Mouse (Mus musculus) thymus, postnatal 10 days (tissue): ENCODE results near the gene Wfdc3.

Experiments
- DNase-seq, 2 experiments: peaks; one replicate each; pipeline ENCODE4 v3.0.0; 2021; ENCODE audit warnings: low spot score in 2 of 2

The Wfdc3 gene

DNA sequence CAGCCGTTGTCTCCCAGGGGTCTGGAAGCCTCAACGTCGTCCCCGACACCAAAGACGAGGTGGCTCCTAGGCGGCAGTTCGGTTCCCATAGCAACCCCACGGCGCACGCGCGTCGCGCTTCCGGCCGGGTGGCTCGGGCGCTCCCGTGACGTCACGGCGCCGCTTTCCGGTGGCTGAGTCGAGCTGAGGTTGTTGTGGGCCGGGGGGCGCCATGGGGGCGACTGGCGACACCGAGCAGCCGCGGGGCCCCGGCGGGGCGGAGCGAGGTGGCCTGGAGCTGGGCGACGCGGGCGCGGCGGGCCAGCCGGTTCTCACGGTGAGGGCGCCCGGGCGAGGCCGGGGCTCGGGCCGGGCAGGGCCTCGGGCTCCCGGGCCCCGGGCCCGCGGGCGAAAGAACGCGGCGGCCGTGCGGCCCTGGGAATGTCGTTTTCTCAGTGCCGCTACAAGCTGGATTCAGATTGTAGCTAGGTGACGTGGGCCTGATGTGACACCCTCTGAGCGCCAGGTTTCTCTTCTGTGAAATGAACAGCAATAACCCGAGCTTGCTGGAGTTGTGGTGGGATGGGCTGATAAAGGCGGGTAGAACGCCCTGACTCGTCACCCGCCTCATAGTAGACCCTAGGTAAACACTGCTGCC, at the start of gene Wfdc3, which contains the start of gene Dnttip1:
TSS of gene Wfdc3 (minus strand) at position 89 of the 637 bp plus-strand sequence.
TSS of gene Dnttip1 (plus strand) at position 141 of the 637 bp plus-strand sequence.
- DNase-seq, result peak; percentile 91 to 98

DNA sequence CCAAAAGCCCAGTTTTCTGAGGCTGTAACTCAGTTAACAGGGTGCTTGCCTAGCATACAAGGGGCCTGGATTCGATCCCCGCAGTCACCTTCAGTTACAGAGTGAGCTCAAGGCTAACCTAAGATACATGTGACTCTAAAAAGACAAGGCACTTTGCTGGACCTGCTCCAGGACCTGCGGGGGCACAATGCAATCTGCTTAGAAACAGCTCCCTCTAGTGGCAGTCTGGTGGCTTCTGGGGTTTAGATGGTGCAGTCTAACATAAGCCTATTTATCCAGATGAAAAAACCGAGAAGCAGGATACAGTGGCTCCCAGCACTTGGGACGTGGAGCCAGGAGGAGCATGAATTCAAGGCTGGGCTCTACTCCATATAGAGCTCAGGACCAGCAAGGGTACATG, 48.6 kb upstream of the Wfdc3 start:
- DNase-seq, result peak; percentile 51 to 82

DNA sequence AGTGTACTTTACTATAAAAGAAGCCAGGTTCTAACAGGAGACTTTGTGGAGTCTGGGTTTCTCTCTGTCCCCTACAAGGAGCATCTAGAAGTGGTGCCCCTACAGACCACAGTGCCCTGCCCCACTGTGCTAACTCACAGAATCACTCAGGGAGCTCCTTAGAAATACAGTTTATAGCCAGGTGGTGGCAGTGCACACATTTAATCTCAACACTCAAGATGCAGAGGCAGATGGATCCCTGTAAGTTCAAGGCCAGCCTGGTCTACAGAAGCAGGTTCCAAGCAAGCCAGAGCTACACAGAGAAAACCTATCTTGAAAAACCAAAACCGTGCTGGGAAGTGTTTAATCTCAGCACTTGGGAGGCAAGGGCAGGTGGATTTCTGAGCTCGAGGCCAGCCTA, 48.0 kb upstream of the Wfdc3 start:
- no peak for DNase-seq

DNA sequence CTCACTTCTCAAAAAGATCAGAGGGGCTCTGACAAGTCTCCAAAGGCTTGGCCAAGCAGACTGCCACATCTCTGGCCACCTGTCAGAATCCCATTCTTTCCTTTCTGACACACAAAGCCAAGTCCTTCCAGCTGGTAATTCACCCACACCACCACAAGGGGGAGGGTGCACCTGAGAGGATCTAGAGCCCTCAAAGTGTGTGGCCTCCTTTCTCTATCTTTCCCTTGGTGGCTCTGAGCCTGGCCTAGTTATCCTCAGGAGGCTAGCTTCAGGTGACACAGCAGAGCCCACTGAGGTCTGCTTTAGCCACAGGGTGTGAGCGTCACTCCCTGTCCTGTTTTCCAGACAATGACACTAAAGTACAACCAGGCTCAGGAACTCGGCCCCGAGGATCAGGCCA, 47.5 kb upstream of the Wfdc3 start:
- DNase-seq, result peak; percentile 43 to 71

DNA sequence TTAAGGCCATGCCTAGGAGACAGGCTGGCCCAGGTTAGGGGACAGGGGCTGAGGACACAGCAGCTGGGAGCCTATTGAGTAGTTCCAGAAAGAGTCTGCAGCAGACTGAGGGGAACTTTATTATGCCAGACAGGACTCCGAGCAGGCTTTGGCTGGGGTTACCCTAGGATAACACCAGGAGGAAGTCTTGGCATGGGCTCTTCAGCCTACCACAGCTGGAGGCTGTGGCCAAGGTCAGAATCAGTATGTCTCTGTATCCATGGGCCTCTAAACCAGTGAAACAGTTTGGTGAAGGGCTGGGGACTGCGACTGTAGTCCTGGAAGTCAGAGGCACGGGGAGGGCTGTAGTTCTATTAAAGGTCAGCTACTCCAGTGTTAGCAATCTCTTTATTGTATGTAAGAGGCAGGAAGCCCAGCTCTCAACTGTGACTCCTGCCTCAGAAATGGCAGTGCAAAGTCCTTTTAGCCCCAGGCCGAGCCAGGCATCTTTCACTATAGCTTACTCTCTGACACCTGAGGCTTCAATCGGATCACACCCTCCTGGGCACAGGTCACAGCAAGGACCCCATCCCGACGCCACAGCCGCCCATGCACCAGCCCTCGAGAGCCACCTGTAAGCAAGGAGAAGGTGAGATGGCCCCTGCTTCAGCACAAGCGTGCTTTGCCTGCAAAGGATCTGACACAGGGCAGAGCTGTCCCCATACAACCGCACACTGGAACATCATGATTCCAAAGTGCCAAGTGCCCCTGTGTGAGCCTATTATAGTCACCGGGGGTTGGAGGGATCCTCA, 46.9 kb upstream of the Wfdc3 start:
- no peak for DNase-seq

DNA sequence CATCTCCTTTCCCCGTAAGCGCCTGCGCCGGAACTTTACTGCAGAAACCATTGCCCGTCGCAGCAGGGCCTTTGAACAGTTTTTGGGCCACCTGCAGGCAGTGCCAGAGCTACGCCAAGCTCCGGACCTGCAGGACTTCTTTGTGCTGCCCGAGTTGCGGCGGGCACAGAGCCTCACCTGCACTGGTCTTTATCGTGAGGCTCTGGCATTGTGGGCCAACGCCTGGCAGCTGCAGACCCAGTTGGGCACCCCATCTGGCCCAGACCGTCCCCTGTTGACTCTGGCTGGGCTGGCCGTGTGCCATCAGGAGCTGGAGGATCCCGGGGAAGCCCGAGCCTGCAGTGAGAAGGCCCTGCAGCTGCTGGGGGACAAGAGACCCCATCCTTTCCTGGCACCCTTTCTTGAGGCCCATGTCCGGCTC, 46.1 kb upstream of the Wfdc3 start:
- DNase-seq, result no peak

DNA sequence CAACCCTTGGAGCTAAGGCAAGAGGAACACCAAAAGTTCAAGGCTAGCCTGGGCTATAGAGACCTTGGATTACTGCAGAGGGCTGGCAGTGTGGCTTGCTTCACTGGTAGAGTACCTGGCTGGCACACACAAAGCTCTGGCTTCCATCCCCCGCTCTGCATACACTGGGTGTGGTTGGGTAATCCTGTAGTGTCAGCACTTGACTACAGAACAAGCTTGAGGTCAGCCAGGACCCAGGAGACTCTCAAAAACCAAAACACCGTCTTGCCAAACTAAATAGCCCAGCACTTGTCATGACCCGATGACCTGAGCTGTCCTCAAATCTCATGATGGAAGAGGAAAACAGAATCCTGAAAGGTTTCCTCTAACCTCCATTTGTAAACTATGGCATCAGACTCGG, 44.7 kb upstream of the Wfdc3 start:
- DNase-seq, result no peak

DNA sequence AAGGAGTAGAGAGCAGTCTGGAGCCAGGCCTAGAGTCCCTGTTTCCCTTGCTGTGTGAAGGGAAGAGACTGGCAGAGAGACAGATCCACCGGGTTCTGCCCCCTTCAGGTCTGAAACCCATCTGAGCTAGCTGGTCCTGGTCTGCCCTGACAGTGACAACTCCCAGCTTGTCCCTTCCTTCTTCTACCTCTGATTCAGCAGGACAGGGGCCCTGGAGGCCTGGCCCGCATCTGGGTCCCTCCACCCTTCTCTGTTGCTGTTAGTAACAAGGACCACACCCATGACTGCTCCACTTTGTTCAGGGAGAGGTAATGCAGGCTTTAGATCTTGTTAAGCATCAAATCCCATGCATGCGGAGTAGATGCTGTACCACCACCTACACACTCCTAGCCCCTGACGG, 42.7 kb upstream of the Wfdc3 start:
- DNase-seq, result no peak

DNA sequence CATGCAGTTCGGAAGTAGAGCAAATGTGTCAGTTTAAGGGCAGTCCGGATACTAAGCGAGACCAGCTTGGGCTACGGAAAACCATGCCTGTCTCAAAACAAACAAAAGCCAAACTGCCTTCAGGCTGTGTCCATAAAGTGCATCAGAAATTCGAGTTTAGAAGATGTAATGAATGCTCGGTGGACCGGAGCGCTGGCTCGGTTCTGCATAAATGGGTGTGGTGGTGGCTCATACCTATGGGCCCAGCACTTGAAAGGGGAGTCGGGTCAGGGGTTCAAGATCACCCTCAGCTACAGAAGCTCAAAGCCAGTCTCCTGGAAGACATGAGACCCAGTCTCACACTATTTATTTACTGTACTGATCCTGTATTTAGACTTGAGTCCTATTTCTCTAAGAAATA, 42.0 kb upstream of the Wfdc3 start:
- no peak for DNase-seq

DNA sequence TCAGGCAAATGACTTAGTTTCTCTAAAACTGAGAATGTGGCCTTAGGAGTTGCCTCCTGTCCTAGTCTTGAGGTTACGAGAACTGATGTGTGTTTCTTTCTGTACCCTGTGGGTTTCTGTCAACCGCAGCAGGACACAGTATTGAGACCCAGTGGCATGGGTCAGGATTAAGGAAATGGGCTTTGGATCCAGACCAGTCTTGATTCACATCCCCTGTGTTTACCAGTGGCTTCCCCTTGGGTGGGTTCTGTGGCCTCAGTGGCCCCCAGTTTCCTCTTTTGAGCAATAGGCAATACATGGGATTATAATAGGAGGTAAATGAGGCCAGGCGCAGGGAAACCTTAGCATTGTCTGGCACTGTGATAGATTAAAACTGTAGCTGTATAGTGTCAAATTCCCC, 41.3 kb upstream of the Wfdc3 start:
- no peak for DNase-seq

DNA sequence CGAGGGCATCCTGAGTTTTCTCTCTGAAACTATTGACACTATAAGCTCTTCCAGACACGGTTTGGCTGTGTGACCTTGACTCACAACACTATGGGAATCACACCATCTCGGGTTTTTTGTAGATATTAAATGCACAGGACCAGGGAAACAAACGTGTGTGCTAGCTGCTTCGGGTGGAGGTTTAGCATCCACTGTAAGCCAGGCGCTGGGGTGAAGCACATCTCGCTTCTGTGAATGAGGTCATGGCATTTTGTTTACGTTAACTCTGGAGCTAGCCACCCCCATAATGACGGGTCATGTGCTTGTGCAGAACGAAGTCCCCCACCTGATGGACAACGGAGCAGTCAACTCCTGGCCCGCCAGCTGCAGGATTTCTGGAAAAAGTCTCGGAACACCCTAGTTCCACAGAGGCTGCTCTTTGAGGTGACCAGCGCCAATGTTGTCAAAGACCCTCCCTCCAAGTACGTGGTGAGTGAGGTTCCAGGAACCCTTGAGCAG, 40.7 kb upstream of the Wfdc3 start:
- no peak for DNase-seq

DNA sequence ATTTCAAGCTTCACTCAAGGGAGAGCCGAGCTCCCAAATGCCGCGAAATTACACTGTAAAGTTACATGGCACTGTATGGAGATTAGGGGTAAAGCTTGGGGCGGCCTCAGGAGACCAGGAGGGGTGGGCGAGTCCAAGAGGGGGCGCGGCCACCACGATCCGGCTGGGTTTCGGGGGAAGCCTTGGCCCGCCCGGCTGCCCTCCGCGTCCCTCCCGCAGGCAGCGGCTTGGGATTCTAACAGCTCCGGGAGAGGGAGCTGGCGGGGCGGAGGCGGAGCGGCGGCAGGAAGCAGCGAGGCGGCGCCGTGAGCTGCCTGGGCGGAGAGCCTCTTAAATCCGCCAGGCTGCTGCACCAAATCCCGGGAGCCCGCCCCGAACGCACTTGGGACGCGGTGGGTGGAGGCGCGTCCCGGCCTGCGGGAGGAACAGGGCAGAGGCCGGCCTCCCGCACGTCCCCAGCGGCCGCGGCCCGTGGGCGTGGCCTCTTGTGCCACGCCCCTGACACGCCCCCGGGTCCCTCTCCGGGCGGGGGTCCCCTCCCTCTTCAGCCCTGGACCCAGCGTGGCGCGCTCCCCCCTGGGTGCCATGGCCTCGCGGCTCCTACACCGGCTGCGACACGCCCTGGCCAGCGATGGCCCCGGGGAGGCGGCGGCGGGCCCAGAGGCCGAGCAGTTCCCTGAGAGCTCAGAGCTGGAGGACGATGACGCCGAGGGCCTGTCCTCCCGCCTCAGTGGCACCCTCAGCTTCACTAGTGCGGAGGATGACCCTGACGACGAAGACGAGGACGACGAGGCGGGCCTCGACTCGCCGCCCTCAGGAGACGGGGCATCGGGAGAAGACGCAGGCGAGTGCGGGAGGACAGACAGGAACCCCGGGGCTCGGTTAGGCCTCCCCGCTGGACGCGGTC, 40.0 kb upstream of the Wfdc3 start, which contains the start of gene Snx21:
TSS of gene Snx21 (plus strand) at position 343 of the 907 bp plus-strand sequence.
- DNase-seq, result peak; percentile 40 to 53

DNA sequence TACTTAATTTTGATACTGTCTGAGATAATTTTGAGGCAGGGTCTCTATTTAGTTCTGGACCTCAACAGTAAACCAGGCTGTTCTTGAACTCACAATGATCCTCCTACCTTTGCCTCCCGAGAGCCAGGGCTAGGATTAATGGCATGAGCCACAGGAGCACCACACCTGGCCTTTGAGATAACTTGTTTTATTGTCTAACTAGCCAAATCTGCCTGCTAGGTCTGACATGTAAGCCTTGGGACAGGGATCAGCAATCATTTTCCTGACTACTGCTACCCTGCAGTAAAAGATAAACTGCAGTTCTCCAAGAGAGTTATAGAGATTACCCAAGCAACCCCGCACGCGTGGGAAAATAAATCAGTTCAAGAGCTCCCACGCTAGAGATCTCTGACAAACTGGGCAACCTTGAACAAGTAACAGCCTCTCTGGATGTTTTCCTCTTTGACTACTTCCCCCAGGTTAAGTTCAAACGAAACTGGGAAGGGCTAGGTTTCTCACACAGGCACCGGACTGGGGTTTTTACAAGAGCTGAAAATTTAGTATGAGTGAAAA, 39.2 kb upstream of the Wfdc3 start:
- no peak for DNase-seq

DNA sequence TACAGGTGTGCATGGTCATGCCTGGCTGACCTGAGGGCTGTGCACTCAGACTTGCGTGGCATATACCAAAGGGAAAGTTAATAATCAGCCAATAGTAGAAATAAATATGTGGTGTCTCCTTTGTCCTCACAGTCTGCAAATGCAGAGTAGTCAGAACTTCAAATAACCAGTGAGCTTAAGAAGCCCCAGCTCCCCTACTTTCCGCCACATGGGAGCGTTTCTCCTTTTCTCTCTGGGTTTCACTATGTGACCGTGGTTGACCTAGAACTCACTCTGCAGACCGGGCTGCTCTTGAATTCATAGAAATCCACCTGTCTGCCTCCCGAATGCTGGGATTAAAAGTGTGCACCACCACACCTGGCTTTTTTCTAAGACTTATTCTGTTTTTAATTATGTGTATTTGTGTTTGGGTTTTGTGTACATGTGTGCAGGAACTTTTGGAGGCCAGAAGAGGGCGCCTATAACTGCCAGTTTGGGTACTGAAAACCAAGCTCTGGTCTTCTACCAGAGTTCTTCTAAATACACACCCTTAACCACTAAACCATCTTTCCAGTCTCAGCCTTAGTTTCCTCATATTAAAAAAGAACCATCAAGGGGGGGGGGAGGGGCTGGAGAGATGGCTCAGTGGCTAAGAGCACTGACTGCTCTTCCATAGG, 38.3 kb upstream of the Wfdc3 start:
- no peak for DNase-seq

DNA sequence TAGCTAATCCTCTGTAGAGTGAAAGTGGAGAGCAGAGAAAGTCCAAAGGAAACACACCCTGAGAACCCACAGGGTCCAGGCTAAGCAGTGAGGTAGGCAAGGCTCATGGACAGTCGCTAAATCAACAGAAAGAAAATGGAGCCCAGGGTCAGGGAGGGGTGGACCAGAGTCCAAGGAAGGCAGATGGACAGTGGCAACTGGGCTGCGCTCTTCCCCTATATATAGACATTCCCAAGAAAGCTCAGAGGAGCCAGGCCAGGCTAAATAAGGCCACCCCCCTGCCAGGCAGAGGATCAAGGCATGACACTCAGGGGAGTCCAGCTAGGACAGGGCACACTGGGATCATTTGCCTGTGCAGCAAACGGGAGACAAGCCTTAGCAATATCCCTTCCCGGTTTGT, 36.1 kb upstream of the Wfdc3 start:
- DNase-seq, result no peak

DNA sequence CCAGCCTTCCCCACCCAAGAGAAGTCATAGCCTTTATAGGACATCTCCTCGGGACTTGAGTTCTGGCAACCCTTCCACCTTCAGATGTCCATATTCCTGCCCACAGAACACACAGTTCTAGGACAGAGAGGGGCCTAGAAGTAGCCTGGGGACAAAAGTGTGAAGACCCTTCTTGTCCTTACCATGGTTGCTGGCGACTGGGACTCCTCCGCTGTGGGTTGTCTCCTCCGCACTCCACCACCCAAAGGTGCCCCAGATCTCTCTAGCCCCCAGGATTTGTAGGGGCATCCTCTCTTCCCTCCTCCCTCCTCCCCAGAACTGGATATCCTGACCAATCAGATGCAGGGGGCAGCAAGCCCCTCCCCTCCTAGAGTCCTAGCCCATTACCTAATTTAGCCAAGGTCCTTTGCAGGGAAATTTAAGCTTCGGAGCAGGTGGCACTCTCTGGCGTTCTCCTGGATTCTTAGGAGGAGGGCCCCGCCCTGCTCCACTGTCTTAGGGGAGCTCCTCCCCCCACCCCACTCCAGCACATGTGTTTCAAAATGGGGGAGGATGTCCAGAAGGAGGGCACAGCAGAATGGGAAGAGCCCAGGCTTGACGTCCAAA, 33.9 kb upstream of the Wfdc3 start, which contains the start of gene Tnnc2:
TSS of gene Tnnc2 (minus strand) at position 487 of the 606 bp plus-strand sequence.
- no peak for DNase-seq

DNA sequence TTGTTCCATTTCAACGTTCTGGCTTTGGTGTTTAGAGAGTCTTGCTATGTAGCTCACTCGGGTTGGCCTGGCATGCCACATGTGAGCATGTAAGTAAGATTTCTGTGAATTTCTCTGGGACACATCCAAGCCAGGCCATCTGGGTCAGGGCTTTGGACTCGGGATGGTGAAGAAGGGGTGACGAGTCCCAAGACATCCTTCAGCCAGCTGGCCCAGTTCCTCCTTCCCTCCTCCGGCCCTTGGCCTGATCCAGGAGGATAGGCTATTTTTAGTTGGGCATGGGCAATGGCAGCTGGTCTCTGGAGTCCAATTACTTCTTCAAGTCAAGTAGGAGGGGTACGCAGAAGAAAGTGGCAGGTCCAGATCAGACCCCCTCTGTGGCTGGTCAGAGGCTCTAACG, 33.1 kb upstream of the Wfdc3 start:
- DNase-seq, result no peak

DNA sequence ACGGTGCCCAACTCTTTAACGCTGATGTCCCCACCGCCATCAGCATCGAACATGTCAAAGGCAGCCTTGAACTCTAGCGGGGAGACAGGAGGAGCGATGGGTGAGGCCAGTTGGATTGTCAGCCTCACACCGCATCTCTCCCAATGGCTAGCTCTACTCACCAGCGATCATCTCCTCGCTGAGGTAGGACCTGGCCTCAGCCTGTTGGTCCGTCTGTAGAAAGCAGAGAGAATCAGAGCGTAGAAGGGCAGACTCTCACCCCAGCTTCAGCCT, 32.2 kb upstream of the Wfdc3 start:
- no peak for DNase-seq

DNA sequence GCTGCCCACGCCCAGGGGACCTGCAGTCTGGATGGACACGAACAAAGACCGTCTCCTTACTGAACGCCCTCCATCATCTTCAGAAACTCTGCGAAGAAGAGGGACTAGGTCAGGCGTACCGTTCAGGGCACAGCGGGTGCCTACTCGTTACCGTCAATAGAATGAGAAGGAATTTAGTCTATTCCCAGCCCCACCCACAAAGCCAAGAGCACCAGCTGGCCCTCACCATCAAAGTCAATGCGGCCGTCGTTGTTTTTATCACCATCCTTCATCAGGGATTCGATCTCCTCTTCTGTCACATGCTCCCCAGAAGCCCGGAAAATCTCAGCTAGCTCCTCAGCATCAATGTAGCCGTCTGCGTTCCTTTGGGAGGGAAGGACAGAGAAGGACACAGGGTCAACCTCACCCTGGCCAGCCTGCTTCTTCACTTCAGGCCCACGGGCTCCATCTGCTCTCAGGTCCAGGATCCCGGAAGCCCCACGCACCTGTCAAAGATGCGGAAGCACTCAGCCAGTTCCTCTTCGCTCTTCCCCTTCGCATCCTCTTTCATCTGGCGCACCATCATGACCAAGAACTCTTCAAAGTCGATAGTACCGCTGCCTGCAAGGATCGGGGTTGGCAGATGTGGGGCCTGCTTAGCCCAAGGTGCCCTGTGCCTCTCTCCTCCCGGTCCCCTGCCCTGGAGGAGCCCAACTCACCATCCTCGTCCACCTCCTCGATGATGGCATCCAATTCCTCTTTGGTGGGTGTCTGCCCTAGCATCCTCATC, 31.7 kb upstream of the Wfdc3 start:
- DNase-seq, result no peak

DNA sequence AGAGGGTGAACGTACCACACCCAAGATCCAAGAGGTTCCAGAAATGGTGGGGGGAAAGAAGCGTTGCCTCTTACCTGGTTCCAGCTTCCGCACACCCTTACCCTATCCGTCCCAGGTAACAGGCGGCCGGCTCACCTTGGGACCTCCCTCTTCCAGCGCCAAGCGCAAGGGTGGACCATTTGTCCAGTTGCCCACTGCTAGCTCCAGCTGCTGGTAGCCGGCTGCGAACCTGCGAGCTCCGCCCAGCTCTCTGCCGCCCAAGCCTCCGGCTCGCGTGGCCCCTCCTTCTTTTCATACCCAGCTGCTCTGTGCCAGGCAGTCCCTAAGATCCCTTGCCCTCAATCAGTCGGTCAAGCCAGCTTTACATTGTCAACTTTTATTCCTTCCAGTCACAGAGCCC, 31.1 kb upstream of the Wfdc3 start:
- DNase-seq, result no peak
